Mouse (Mus musculus) cortical plate, adult 2 months (tissue): ENCODE results near the gene Olfr548-ps1.

ENCODE experiments used
- CTCF ChIP-seq: fragments of 200-500 bp; IDR thresholded peaks from 2 replicates; pipeline ENCODE4 v1.5.1; 2011; ENCODE audit warnings: mild to moderate bottlenecking, control low read depth, low read length; ENCODE audit not compliant: insufficient read depth; ENCODE audit errors: extremely low read depth
- POLR2A ChIP-seq: fragments of 200-500 bp; IDR thresholded peaks from 2 replicates; pipeline ENCODE4 v1.6.1; 2011; ENCODE audit warnings: mild to moderate bottlenecking, low read length, control low read depth; ENCODE audit not compliant: insufficient read depth; ENCODE audit errors: extremely low read depth

- TF ChIP-seq CTCF (no peak), POLR2A (no peak)
Measured at GRCm38 (mm10) chr7:102516261-102517050, 24.2 kb upstream of the Olfr548-ps1 start.
